Mouse (Mus musculus) liver, embryonic 12.5 days (tissue): ENCODE results near the gene Lctl. TPM values are rescaled to one million over a fixed set of nuclear protein-coding genes. Genes with fewer than 3 reads are reported as not detected.
"Not testable (repeated sequence)": the region's sequence is repeated elsewhere in the genome, so short reads cannot be mapped to it uniquely, and the experiment has no call there.

ENCODE experiments used
- ATAC-seq: fragments of 200-750 bp; cut with Nextera tagmentation; 2 replicates; pipeline ENCODE4 v1.8.0; 2017; ENCODE audit warnings: moderate number of reproducible peaks, mild to moderate bottlenecking, moderate library complexity
- H3K27ac ChIP-seq: fragments of 300-500 bp; sonication (generic); 2 replicates; pipeline ENCODE4 v1.5.1; 2016; ENCODE audit warnings: mild to moderate bottlenecking
- H3K27me3 ChIP-seq: fragments of 300-500 bp; sonication (generic); replicated peaks from 2 replicates; pipeline ENCODE4 v1.6.1; 2016; ENCODE audit warnings: mild to moderate bottlenecking, moderate library complexity
- H3K36me3 ChIP-seq: fragments of 300-500 bp; sonication (generic); 2 replicates; pipeline ENCODE4 v1.6.1; 2016; ENCODE audit warnings: mild to moderate bottlenecking, moderate library complexity
- H3K4me1 ChIP-seq: fragments of 300-500 bp; sonication (generic); 2 replicates; pipeline ENCODE4 v1.6.1; 2016
- H3K4me2 ChIP-seq: fragments of 300-500 bp; sonication (generic); 2 replicates; pipeline ENCODE4 v1.6.1; 2016; ENCODE audit warnings: mild to moderate bottlenecking, moderate library complexity
- H3K4me3 ChIP-seq: fragments of 300-500 bp; sonication (generic); 2 replicates; pipeline ENCODE4 v1.5.1; 2016; ENCODE audit warnings: mild to moderate bottlenecking, moderate library complexity
- H3K9ac ChIP-seq: fragments of 300-500 bp; sonication (generic); 2 replicates; pipeline ENCODE4 v1.6.1; 2016; ENCODE audit warnings: mild to moderate bottlenecking, moderate library complexity
- H3K9me3 ChIP-seq: fragments of 300-500 bp; sonication (generic); replicated peaks from 2 replicates; pipeline ENCODE4 v1.6.1; 2016; ENCODE audit warnings: mild to moderate bottlenecking, moderate library complexity
- WGBS: fragments of 180-500 bp; shearing (Covaris S2); methylation state at CpG from one replicate; pipeline ENCODE4 v1.1.7; 2016; ENCODE audit not compliant: insufficient replicate concordance; 5-methylcytosine and 5-hydroxymethylcytosine counted together
- polyA plus RNA-seq: library from polyadenylated mRNA; unstranded; fragments of >200 nt; fragmentation: Nextera tagmentation; extraction: Ambion mirVana; gene quantifications from 2 replicates; pipeline ENCODE4 v1.2.1, GENCODE M21; 2016

The Lctl gene
- polyA plus RNA-seq, 1 experiment from 2014 or later, result not detected

DNA sequence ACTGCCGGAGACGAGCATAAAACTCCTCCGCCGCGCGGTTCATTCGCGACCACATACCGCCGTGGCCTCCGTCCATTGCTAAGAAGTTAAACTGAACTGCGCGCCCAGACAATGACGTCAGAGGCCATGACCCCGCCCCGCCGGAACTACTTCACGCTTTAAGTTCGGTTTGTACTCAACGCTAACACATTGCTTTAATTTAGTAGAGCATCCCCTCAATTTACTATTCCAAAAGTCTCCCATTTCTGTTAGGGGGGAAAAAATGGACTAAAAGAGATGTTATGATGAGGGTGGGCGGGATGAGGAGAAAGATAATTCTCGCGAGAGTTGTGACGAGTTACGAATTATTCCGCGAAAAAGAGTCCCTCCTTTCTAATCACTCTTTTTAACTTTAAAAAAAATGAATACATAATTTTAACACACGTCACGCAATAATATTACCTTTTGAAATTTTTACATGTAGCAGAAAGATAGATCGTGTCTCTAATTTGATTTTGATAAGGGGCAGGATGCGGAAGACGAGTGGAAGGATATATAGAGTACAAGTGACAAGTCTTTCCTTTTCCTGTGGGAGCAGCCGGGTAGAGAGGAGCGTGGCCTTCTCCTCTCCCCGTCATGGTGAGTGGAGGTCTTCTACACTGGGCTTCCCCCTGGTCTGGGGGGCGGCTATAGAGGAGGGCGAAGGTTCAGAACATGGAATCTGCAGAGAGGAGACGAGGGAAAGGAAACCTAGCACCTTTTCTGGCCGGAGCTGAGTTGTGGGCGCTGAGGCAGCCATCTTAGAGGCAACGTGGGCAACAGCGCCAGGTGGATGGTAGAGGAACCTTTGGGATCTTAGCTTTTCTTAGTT, 56.1 kb downstream of the Lctl start, which contains the start of the genes Zwilch and Rpl4:
Gene Zwilch (minus strand): TSS at position 289 of the 850 bp plus-strand sequence.
Gene Rpl4 (plus strand): TSS at position 560 of the 850 bp plus-strand sequence.
- peak; percentile 73 for ATAC-seq

DNA sequence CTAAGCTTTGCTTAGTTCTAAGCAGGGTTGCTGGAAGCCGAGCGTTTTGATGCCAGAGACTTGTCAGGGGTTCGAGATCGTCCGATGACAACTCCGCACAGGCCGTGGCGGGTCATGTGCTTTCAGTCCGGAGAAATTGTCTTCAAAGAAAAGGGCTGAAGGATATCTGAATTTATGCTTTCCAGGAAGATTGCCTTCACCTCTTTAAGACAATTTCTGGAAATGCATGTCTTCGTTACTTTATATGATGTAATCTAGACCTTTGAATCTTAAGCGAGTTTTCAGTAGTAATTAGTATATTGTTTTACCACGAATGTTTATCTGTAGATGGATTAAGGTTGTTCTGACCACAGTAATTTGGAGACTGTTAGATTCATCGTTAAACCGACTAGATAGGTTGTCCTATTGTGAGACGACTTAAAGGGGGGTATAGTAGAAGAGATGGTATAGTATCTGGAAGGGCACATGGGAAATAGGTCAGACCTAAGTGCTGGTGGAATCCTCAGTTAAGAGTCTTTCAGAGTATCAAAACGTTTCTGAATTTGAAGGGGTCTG, 56.8 kb downstream of the Lctl start:
- ATAC-seq, result peak; percentile 14; the same call in 1 of the 2 replicates
- H3K27ac ChIP-seq, result peak overlapping the region; percentile 87
- H3K27me3 ChIP-seq, result no peaks in the 10 kb centered on the region
- under 1% methylated on average over 16 of the region's 16 CpGs for WGBS
- H3K9ac ChIP-seq, result peak overlapping the region; percentile 94
- H3K9me3 ChIP-seq, result no peaks in the 10 kb centered on the region
- peak overlapping the region; percentile 92 for H3K4me3 ChIP-seq
- H3K36me3 ChIP-seq, result peaks cover 57% of the 10 kb centered on the region
- H3K4me1 ChIP-seq, result peaks cover 48% of the 10 kb centered on the region
- H3K4me2 ChIP-seq, result peak overlapping the region; percentile 73

More for the DNA sequence above, 56.1 kb downstream of the Lctl start, which contains the start of the genes Zwilch and Rpl4:
- Histone ChIP-seq H3K9me3 (no peaks in the 10 kb centered on the region), H3K4me1 (peaks cover 45% of the 10 kb centered on the region), H3K4me3 (peak within 1 kb of the TSS; percentile 92), H3K9ac (peak within 1 kb of the TSS; percentile 94), H3K4me2 (peak within 1 kb of the TSS; percentile 73), H3K27ac (peak within 1 kb of the TSS; percentile 87), H3K36me3 (peaks cover 57% of the 10 kb centered on the region), H3K27me3 (no peaks in the 10 kb centered on the region)
- WGBS, result under 1% methylated on average over 41 of the region's 42 CpGs

DNA sequence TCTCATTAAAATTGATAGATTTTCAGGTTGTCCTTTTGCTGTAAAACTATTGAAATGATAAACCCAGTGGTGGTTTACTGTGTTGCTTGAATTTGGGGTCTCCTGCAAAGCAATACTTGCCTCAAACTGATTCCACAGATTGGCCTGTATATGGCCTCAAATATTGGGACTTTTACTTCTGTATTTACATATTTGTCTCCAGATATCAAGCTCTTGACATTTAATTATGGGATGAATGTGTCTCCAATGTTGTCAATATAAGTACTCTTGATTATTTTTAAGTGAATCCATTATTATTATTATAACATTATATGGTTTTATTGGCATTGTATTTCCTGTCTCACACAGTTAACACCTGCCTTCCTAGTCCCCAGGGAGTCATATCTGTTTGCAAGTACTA, 57.4 kb downstream of the Lctl start:
- Histone ChIP-seq H3K27ac (peak overlapping the region; percentile 87), H3K36me3 (peaks cover 54% of the 10 kb centered on the region), H3K9ac (peak overlapping the region; percentile 94), H3K9me3 (no peaks in the 10 kb centered on the region), H3K27me3 (no peaks in the 10 kb centered on the region), H3K4me2 (peak overlapping the region; percentile 73), H3K4me1 (peaks cover 50% of the 10 kb centered on the region), H3K4me3 (peak overlapping the region; percentile 92)
- no peak for ATAC-seq

DNA sequence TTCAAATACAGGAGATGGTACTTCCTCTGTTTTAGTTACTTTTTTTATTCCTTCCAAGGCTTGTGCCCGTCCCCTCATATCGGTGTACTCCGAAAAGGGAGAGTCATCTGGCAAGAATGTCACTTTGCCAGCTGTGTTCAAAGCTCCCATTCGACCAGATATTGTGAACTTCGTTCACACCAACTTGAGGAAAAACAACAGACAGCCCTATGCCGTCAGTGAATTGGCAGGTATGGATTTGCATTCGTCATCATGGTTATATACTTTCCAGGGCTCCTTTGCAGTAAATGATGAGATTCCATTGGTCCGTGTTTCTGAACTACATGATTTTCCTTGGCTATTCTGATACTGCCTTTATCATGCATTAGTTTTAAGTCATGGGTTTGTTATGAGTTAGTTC, 57.8 kb downstream of the Lctl start:
- Histone ChIP-seq H3K4me2 (peak overlapping the region; percentile 73), H3K9ac (peak overlapping the region; percentile 94), H3K4me3 (peak overlapping the region; percentile 92), H3K4me1 (peaks cover 52% of the 10 kb centered on the region), H3K36me3 (peaks cover 53% of the 10 kb centered on the region), H3K27ac (peak overlapping the region; percentile 87), H3K9me3 (no peaks in the 10 kb centered on the region), H3K27me3 (no peaks in the 10 kb centered on the region)
- whole genome bisulfite sequencing, result 29% methylated on average over 8 of the region's 8 CpGs
- ATAC-seq, result no peak

DNA sequence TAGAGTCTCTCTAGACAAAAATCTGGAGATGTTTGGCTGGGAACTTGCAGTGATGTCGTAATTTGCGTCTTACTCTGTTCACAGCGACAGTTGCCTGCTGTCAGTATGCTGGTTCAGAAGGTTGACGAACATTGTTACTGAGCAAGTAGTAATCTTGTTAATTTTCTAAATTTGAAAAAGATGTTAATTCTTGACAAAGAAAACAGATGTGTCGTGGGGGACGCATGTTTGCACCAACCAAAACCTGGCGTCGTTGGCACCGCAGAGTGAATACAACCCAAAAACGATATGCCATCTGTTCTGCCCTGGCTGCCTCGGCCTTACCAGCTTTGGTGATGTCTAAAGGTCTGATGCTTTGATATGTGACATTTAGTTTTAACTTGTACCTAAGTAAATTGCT, 58.4 kb downstream of the Lctl start:
- Histone ChIP-seq H3K27ac (peak overlapping the region; percentile 87), H3K4me3 (peak overlapping the region; percentile 92), H3K9me3 (no peaks in the 10 kb centered on the region), H3K4me1 (peaks cover 54% of the 10 kb centered on the region), H3K4me2 (peak overlapping the region; percentile 73), H3K9ac (peak overlapping the region; percentile 94), H3K27me3 (no peaks in the 10 kb centered on the region), H3K36me3 (peaks cover 55% of the 10 kb centered on the region)
- ATAC-seq, result no peak
- WGBS, result 76% methylated on average over 11 of the region's 11 CpGs

DNA sequence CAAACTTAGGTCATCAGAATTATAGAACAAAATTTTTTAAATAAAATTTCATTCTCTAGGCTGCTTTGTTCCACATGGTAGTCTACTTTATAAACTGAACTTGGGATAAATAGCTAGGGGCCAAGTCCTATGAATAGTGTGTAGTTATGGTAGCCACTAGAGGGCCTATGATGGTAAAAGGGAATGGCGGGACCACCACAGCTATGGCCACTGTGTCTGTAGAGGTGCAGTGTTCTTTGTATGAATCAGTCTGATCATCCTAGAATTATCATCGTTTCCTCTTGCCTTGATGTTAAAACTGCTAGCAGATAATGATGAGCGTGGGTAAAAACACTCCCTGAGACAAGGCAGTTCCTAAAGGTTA, 61.6 kb downstream of the Lctl start:
- peaks cover 82% of the 10 kb centered on the region for H3K36me3 ChIP-seq
- H3K4me3 ChIP-seq, result peak overlapping the region; percentile 84
- WGBS, result 31% methylated on average over 3 of the region's 3 CpGs

DNA sequence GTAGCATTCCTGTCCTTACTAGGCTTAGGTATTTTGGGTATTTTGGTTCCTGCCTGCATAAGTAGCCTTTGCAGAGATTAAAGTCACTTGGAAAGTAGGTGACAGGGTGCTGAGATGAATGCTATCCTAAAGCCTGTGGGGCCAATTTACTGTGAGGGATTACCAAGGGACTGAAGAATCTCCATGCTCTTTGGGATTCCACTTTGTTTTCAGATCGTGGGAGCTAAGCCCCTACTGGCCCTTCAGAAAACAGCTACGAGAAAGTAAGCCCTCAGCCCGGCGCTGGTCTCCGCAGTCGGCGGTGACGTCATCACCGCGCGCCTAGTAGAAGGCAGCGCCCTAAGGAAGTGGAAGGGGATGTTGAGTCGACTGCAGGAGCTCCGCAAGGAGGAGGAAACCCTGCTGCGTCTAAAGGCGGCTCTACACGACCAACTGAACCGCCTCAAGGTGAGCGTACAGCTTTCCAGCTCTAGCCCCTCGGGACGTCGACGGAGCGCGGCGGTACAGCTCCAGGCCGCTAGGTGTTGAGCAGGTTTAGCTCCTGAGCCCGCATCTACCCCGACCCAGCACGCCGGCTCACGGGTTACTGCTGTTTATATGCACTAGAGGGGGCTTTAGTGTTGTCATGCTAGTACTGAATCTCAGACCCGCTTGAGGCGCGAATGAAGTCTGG, 62.2 kb downstream of the Lctl start, which contains the start of gene Snapc5:
Gene Snapc5 (plus strand): TSS at position 301 of the 673 bp plus-strand sequence.
- peak within 1 kb of the TSS; percentile 84 for H3K4me3 ChIP-seq
- H3K4me1 ChIP-seq, result peaks cover 41% of the 10 kb centered on the region
- no peaks in the 10 kb centered on the region for H3K9me3 ChIP-seq
- peak within 1 kb of the TSS; percentile 83 for H3K9ac ChIP-seq
- H3K36me3 ChIP-seq, result peaks cover 80% of the 10 kb centered on the region
- H3K4me2 ChIP-seq, result peak within 1 kb of the TSS; percentile 77
- H3K27me3 ChIP-seq, result no peaks in the 10 kb centered on the region
- under 1% methylated on average over 35 of the region's 35 CpGs for WGBS
- ATAC-seq, result peak; percentile 88
- H3K27ac ChIP-seq, result peak within 1 kb of the TSS; percentile 82

More for the DNA sequence above, 61.6 kb downstream of the Lctl start:
- H3K27me3 ChIP-seq, result no peaks in the 10 kb centered on the region
- peaks cover 41% of the 10 kb centered on the region for H3K4me1 ChIP-seq
- peak overlapping the region; percentile 83; the same call in 1 of the 2 replicates for H3K9ac ChIP-seq
- H3K27ac ChIP-seq, result peak overlapping the region; percentile 82
- H3K4me2 ChIP-seq, result peak overlapping the region; percentile 77
- no peaks in the 10 kb centered on the region for H3K9me3 ChIP-seq
- peak; percentile 46 for ATAC-seq

DNA sequence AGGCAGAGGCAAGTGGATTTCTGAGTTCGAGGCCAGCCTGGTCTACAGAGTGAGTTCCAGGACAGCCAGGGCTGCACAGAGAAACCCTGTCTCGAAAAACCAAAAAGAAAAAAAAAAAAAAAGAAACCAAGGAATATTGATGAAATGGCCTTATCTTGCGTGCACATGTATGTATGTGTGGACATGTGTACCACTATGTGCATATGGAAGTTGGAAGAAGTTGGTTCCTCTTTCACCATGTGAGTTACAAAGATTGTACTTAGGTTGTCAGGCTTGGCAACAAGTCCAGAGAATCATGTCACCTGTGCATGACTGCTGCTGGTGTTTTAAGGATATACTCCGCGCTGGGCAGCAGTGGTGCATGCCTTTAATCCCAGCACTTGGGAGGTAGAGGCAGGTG, 66.3 kb downstream of the Lctl start:
- not testable (repeated sequence) for H3K9ac ChIP-seq, H3K4me3 ChIP-seq, H3K27ac ChIP-seq, H3K4me2 ChIP-seq, ATAC-seq, H3K27me3 ChIP-seq, H3K9me3 ChIP-seq
- WGBS, result 84% methylated on average over 5 of the region's 5 CpGs
- H3K4me1 ChIP-seq, result peaks cover 12% of the 10 kb centered on the region
- peaks cover 72% of the 10 kb centered on the region for H3K36me3 ChIP-seq

DNA sequence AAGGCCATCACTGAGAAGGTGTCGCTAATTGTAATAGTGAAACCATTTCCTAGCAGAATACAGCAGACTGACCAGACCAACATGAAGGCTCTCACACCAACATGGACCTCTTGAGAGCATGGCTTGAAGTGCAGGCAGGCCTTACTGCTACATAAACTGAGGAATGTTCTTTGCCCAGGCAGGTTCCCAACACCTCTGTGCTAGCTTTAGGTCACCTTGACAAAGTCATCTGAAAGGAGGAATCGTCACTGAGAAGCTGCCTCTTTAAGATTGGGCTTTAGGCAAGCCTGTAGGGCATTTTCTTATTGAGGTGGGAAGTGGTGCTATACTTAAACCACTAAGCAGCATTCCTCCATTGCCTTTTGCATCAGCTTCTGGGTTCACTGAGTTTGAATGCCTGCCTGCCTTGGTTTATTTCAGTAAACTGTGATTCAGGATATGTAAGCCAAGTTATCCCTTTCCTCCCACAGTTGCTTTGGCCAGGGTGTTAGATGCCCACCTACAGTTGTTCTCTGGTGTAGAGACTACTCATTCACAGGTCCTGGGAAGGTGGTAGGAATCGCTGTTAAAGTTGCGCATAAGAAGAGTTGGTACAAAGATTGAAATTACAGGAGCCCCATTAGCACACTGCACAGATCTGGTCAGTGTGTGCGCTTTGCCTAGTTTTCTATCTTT, 67.4 kb downstream of the Lctl start:
- Histone ChIP-seq H3K4me2 (no peak overlapping the region), H3K4me1 (peaks cover 7% of the 10 kb centered on the region), H3K9ac (no peak overlapping the region), H3K27ac (no peak overlapping the region), H3K36me3 (peaks cover 72% of the 10 kb centered on the region), H3K4me3 (no peak overlapping the region), H3K27me3 (no peaks in the 10 kb centered on the region), H3K9me3 (no peaks in the 10 kb centered on the region)
- WGBS, result 77% methylated on average over 5 of the region's 5 CpGs
- ATAC-seq, result no peak
